Mouse (Mus musculus) thymus, adult 2 months (tissue): Measurements from ENCODE around the gene Mptx2.

ENCODE experiments used
- CTCF ChIP-seq: fragments of 200-500 bp; IDR thresholded peaks from 2 replicates; pipeline ENCODE4 v1.5.1; 2012; ENCODE audit warnings: mild to moderate bottlenecking, control low read depth, low read length, moderate library complexity, borderline replicate concordance; ENCODE audit not compliant: control insufficient read depth, poor library complexity, insufficient read depth; ENCODE audit errors: extremely low read depth
- POLR2A ChIP-seq: fragments of 200-500 bp; IDR thresholded peaks from 2 replicates; pipeline ENCODE4 v1.6.1; 2012; ENCODE audit warnings: mild to moderate bottlenecking, low read length, control low read depth, moderate library complexity; ENCODE audit not compliant: control insufficient read depth, poor library complexity, insufficient read depth; ENCODE audit errors: extremely low read depth

DNA sequence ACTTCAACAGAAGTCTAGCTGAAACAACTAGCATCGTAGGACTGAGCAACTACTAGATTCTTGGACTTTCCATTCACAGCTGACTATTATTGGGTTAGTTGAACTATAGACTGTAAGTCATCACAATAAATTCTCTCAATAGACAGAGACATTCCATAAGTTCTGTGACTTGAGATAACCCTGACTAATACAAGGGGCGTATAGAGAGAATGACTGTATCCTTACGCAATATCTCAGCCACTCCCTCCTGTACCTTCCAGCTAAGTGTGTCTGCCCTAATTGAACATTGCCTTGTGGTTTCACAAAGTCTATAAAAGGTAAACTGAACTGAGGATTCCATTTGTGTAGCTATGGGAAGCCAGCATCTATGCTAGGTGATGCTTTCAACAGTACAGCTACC is 27.7 kb downstream of the Mptx2 start:
- TF ChIP-seq POLR2A = no peak
- no peak for TF ChIP-seq CTCF
